Mouse (Mus musculus) spleen, adult 2 months (tissue): ENCODE data around the gene Gpatch8. TPM values are rescaled to one million over a fixed set of nuclear protein-coding genes. Genes with fewer than 3 reads are reported as not detected.

Experiments
- DNase-seq, 2 experiments: peaks; one replicate each; pipeline versions ENCODE4 v3.0.0 to v3.0.0-alpha.2; 2012 to 2021; ENCODE audit warnings: low spot score in 2 of 2, low read depth in 1 of 2
- H3K27ac ChIP-seq: fragments of 200-500 bp; 2 replicates; pipeline ENCODE4 v1.5.1; 2012; ENCODE audit warnings: low read length, inconsistent platforms; ENCODE audit not compliant: insufficient read depth
- H3K27me3 ChIP-seq: fragments of 200-500 bp; 2 replicates; pipeline ENCODE4 v1.6.1; 2012; ENCODE audit warnings: mild to moderate bottlenecking, moderate library complexity, low read length, inconsistent platforms; ENCODE audit not compliant: control insufficient read depth, insufficient read depth
- H3K36me3 ChIP-seq: fragments of 200-500 bp; 2 replicates; pipeline ENCODE4 v1.6.1; 2012; ENCODE audit warnings: mild to moderate bottlenecking, low read length, inconsistent platforms; ENCODE audit not compliant: control insufficient read depth, insufficient read depth
- H3K4me1 ChIP-seq: fragments of 200-500 bp; 2 replicates; pipeline ENCODE4 v1.6.1; 2011; ENCODE audit warnings: inconsistent platforms; ENCODE audit not compliant: control insufficient read depth, insufficient read depth, insufficient read length
- H3K4me3 ChIP-seq: fragments of 200-500 bp; 2 replicates; pipeline ENCODE4 v1.5.1; 2011; ENCODE audit warnings: mild to moderate bottlenecking, inconsistent platforms; ENCODE audit not compliant: insufficient read depth, insufficient read length; ENCODE audit errors: extremely low read depth
- CTCF ChIP-seq: fragments of 200-500 bp; IDR thresholded peaks from 2 replicates; pipeline ENCODE4 v1.5.1; 2011; ENCODE audit warnings: mild to moderate bottlenecking, inconsistent platforms; ENCODE audit not compliant: insufficient read depth, insufficient read length, insufficient replicate concordance; ENCODE audit errors: extremely low read depth
- POLR2A ChIP-seq: fragments of 200-500 bp; IDR thresholded peaks from 2 replicates; pipeline ENCODE4 v1.6.1; 2011; ENCODE audit warnings: low read depth, low read length, inconsistent platforms
- WGBS: fragments of 180-500 bp; shearing (Covaris S2); methylation state at CpG from one replicate; pipeline ENCODE4 v1.1.7; 2018; 5-methylcytosine and 5-hydroxymethylcytosine counted together
- polyA plus RNA-seq: library from polyadenylated mRNA; depleted of rRNA; stranded (reverse); fragments of >200 nt; gene quantifications from 2 replicates; pipeline ENCODE4 v1.2.3, GENCODE M21; 2012

Gpatch8 gene
- polyA plus RNA-seq, 1 experiment: 12.3 TPM

DNA sequence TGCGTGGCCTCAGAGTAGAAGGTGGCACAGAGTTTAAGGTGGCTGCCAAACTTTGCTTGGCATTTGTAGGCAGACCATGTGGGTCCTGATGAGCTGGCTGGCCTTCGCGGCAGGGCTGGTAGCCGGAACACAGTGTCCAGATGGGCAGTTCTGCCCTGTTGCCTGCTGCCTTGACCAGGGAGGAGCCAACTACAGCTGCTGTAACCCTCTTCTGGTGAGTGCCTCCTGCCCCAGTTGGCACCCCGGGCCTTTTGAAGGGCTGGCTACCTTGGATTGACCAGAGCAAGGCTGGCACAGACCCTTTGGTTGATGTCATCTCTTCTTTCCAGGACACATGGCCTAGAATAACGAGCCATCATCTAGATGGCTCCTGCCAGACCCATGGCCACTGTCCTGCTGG is 123.3 kb downstream of the Gpatch8 start:
- WGBS: 42% methylated on average over 6 of the region's 6 CpGs
- peaks cover 6% of the 10 kb centered on the region; the same call in 1 of the 2 replicates for H3K36me3 ChIP-seq
- peak overlapping the region; percentile 57; the same call in 1 of the 2 replicates for H3K4me3 ChIP-seq
- TF ChIP-seq CTCF (no peak), POLR2A (no peak)
- H3K27me3 ChIP-seq: 0 out of 2 replicates have a peak, but pooled peaks cover 2% of the 10 kb centered on the region
- H3K4me1 ChIP-seq: peaks cover 24% of the 10 kb centered on the region
- no peak for DNase-seq
- peak overlapping the region; percentile 93 for H3K27ac ChIP-seq

- peak; percentile 76 to 78 for DNase-seq
- TF ChIP-seq CTCF (no peak), POLR2A (no peak)
- peak overlapping the region; percentile 93 for H3K27ac ChIP-seq
- H3K36me3 ChIP-seq: peaks cover 6% of the 10 kb centered on the region; the same call in 1 of the 2 replicates
- peaks cover 19% of the 10 kb centered on the region; the same call in 1 of the 2 replicates for H3K4me1 ChIP-seq
- no peaks in the 10 kb centered on the region for H3K27me3 ChIP-seq
- peak overlapping the region; percentile 57; the same call in 1 of the 2 replicates for H3K4me3 ChIP-seq
- 4% methylated on average over 16 of the region's 16 CpGs for WGBS
Measured at GRCm38 (mm10) chr11:102432115-102432843, 123.9 kb downstream of the Gpatch8 start.

DNA sequence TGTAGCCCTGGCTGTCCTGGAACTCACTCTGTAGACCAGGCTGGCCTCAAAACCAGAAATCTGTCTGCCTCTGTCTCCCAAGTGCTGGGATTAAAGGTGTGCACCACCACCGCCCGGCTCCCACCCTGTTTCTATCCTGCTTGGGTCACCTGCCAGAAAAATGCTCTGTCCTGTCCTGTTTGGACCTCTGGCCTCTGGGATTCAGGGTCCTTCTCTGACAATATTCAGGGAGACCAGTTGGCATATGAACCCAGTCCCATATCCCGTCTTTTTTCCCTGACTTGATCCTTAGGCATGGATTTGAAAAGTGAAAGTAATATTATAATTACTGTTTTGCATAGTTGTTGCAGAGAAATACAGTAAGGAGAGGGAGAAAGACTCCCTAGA is 124.5 kb downstream of the Gpatch8 start:
- DNase-seq: no peak
- peaks cover 19% of the 10 kb centered on the region; the same call in 1 of the 2 replicates for H3K4me1 ChIP-seq
- H3K27me3 ChIP-seq: no peaks in the 10 kb centered on the region
- H3K4me3 ChIP-seq: 0 out of 2 replicates have a peak overlapping the region, but pooled peaks have one; percentile 10
- 28% methylated on average over 3 of the region's 3 CpGs for WGBS
- H3K27ac ChIP-seq: peak overlapping the region; percentile 93
- peaks cover 6% of the 10 kb centered on the region; the same call in 1 of the 2 replicates for H3K36me3 ChIP-seq
- TF ChIP-seq POLR2A (no peak), CTCF (no peak)

- Histone ChIP-seq H3K27ac (peak overlapping the region; percentile 62), H3K4me3 (peak overlapping the region; percentile 66), H3K27me3 (no peaks in the 10 kb centered on the region), H3K36me3 (peaks cover 4% of the 10 kb centered on the region; the same call in 1 of the 2 replicates), H3K4me1 (peaks cover 19% of the 10 kb centered on the region; the same call in 1 of the 2 replicates)
- under 1% methylated on average over 7 of the region's 7 CpGs for WGBS
- peak in 1 of 2 experiments; percentile 83 for DNase-seq
- TF ChIP-seq CTCF: peak; percentile 39; the same call in 1 of the 2 replicates
- TF ChIP-seq POLR2A: no peak
Measured at GRCm38 (mm10) chr11:102431018-102431645, 125.1 kb downstream of the Gpatch8 start.

DNA sequence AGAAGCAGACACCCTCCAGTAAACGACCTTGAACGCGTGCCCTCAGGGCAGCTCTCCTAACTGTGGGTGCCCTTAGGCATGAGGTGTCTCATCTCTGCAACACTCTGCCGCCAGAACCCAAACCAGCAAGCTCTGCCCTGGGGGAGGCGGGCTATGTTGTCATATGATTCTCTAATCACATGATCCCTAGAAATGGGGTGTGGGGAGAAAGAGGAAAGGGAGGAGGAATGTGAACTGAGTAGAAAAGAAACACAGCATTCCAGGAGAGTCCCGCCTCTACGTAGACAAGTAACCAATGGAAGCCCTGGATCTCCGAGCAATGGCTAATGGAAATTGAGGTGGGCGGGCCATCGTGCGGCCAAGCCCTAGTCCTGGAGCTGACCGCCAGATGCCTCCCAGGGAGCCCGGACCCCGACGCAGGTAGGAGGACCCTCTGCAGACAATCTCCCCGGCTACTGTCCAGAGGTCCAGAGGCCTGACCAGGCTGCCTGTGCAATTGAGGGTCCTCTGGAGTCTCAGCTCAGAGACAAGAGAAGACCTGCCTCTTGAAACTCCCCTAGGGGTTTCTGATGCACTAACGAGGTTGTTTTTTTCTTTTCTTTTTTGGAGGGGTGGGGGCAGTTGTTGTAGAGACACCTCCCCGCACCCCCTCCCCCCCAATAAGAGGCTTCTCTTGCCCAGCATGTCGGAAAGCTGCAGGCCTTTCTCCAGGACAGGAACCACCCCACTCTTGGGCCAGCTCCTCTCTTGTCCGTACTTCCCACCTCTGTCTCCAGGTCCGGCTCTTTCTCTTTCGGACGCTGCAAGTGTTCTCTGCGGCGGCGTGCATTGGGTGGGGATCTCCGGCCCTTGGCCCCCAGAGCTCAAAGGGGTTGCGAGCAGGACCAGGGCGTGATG is 125.8 kb downstream of the Gpatch8 start, which contains the start of gene Grn:
Grn (plus strand) TSS at position 195 of the 897 bp plus-strand sequence.
- Histone ChIP-seq H3K4me1 (peaks cover 19% of the 10 kb centered on the region; the same call in 1 of the 2 replicates), H3K4me3 (peak within 1 kb of the TSS; percentile 66), H3K27me3 (no peaks in the 10 kb centered on the region), H3K36me3 (no peaks in the 10 kb centered on the region), H3K27ac (peak within 1 kb of the TSS; percentile 62)
- 1% methylated on average over 29 of the region's 29 CpGs for WGBS
- TF ChIP-seq CTCF (no peak), POLR2A (peak; percentile 10; the same call in 1 of the 2 replicates)
- DNase-seq: peak in 1 of 2 experiments; percentile 73

DNA sequence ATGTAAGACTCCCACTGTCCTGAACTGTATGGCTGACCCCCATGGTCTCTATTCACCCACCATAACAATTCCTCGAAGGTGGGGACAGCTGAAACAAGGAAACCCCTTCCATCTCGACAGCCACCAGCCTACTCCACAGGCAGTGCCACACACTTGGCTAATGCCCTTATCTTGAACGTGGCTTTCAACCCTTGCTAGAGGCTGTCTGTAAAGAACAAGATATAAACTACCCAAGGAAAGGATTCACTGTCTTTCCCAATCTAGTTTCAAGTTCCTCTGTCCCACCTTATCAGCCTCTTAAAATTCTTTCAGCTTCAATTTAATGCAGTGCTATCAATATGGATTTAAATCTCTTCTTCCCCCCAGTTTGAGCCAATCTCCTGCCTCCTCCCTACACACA is 126.6 kb downstream of the Gpatch8 start:
- DNase-seq: no peak
- 30% methylated on average over 3 of the region's 3 CpGs for WGBS
- TF ChIP-seq POLR2A: no peak
- TF ChIP-seq CTCF: no peak
- H3K4me1 ChIP-seq: peaks cover 19% of the 10 kb centered on the region; the same call in 1 of the 2 replicates
- H3K4me3 ChIP-seq: no peak overlapping the region
- H3K27ac ChIP-seq: 0 out of 2 replicates have a peak overlapping the region, but pooled peaks have one; percentile 24
- H3K27me3 ChIP-seq: no peaks in the 10 kb centered on the region
- no peaks in the 10 kb centered on the region for H3K36me3 ChIP-seq
